Mouse (Mus musculus) adipocyte (in vitro differentiated cells): ENCODE data around the gene Fam222b.
"Not testable (repeated sequence)": the region's sequence is repeated elsewhere in the genome, so short reads cannot be mapped to it uniquely, and the experiment has no call there.

ENCODE experiments used
- DNase-seq: peaks from one replicate; pipeline ENCODE4 v3.0.0-alpha.2; 2016; ENCODE audit warnings: low spot score

The Fam222b gene

DNA sequence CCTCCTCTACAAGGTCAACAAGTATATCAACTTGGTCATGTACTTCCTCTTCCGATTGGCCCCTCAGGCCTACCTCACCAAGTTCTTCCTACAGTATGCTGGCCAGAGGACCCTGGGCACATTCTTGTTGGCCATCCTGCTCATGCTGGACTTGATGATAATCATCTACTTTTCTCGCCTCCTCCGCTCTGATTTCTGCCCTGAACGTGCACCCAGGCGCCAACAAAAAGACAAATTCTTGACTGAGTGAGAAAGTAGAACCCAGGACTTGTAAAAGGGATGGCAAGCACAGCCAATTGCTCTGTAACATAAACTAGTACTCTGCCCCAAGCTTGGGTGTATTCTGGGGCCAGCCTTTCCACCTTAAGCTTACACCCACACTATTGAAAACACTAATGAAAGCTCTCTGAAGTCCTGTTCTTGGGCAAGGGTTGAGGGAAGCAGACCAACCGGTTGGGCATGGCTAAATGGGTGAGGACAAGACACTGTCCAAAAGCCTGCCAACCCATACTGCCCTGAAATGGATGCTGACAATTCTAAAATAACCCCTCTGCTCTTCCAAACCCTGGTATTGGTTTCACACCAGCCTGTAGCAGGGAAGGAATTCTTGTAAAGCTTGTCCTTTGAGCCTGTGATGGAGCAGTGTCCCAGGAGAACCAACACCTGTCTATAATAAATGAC is 85.8 kb downstream of the Fam222b start:
- DNase-seq = no peak

DNA sequence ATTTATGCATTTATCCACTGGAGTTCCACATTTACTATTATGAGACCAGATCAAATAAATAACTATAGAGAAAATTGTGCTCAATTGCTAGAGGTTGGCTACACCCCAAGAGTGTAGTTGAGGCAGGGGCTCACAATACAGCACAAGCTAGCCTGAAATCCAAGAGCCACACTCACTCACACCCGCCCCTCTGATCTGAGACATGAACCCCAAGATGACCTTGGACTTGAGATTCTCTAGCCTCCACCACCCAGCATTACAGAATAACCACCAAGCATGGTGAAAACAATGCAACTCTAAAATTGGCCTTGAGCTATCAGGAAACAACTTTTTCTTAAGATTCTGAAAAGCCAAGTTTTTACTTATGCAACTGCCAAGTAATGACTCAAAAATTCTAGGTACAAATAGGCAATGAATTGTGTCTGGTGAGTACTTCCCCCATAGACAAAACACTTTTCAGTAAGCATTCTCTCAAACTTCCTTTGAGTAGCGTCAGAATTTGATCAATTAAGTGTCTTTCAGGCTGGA is 87.4 kb downstream of the Fam222b start:
- DNase-seq = no peak

DNA sequence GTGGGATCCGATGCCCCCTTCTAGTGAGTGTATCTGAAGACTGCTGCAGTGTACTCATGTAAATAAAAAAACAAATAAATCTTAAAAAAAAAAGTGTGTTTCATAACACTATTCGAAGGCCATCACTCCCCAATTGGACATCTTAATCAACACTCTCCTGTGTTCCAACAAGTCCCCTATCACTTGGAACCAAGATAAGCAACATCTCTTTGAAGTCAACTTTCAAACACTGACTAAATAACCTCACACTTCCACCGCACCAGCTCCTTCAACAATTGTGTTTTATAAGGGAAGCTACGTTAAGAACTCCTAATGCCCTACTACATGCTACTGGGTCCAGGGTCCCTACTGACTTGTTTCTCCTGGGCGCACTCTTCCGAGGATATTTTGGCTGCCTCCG is 88.0 kb downstream of the Fam222b start:
- no peak for DNase-seq

DNA sequence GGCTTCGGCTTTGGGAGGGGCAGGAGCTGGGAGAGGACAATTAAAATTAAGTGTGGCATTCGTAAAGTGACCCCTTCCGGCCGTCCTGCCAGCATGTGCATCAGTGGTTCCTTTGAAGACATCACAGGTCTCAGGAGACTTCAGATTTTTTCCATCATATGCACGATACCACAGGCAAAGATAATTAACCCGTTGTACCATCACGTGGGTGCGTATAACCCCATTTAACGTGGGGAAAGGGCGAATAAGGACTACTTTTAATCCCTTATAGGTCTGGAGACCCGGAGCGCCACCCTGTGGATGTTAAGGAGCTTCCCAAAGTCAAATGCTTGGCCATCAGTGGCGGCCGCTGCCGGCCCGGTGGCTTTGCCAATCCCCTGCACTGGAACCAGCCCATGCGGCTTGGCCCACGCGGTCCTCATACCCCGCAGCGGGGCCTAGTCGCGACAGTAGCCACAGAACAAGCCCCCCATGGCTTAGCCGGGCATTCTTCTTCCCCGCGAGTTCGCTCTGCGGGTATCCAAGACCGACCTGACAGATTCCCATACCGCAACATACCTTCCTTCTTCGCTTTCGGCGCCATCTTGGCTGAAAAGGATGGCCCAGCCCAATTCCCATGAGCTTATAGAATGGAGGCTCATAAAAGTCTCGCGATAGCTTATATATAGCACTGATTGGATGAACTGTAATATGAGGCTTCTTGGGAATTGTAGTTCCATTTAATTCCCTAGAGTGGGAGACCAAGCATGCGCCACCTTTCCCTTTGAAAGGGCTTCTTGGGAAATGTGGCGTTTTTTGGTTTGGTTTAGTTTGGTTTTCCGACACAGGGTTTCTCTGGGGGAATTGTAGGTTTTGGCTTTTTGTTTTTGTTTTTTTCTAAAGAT is 88.7 kb downstream of the Fam222b start, which contains the start of gene Rpl23a:
TSS of gene Rpl23a (minus strand) at position 624 of the 884 bp plus-strand sequence.
- DNase-seq = peak; percentile 94

DNA sequence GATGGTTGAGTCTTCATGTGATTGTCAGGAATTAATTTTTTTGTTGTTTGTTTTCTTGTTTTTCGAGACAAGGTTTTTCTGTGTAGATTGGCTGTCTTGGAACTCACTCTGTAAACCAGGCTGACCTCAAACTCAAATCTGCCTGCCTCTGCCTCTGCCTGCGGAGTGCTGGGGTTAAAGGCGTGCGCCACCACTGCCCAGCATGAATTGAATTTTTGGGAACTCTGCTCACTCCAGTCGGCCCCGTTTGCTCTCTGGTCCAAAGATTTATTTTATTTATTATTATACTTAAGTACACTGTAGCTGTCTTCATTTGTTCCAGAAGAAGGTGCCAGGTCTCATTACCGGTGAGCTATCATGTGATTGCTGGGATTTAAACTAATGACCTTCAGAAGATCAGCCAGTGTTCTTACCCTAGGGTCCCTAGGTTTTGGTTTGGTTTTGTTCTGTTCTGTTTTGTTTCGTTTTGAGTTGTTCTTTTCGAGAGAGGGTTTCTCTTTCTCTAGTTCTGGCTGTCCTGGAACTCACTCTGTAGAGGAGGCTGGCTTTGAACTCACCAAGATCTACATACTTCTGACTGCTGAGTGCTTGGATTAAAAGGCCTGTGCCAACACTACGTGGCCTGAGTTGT is 89.5 kb downstream of the Fam222b start:
- peak; percentile 46 for DNase-seq

DNA sequence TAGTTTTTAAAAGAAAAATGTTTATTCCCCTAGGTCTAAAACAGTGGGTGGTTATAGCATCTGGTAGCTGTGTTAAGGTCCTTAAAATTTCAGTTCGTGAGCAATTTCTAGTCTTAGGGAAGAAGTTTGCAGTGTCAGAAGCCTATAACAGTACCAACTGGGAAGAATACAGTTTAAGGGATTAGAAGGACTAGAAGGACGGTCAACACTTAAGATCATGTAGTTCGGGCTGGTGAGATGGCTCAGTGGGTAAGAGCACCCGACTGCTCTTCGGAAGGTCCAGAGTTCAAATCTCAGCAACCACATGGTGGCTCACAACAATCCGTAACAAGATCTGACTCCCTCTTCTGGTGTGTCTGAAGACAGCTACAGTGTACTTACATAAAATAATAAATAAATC is 90.2 kb downstream of the Fam222b start:
- DNase-seq = not testable (repeated sequence)

DNA sequence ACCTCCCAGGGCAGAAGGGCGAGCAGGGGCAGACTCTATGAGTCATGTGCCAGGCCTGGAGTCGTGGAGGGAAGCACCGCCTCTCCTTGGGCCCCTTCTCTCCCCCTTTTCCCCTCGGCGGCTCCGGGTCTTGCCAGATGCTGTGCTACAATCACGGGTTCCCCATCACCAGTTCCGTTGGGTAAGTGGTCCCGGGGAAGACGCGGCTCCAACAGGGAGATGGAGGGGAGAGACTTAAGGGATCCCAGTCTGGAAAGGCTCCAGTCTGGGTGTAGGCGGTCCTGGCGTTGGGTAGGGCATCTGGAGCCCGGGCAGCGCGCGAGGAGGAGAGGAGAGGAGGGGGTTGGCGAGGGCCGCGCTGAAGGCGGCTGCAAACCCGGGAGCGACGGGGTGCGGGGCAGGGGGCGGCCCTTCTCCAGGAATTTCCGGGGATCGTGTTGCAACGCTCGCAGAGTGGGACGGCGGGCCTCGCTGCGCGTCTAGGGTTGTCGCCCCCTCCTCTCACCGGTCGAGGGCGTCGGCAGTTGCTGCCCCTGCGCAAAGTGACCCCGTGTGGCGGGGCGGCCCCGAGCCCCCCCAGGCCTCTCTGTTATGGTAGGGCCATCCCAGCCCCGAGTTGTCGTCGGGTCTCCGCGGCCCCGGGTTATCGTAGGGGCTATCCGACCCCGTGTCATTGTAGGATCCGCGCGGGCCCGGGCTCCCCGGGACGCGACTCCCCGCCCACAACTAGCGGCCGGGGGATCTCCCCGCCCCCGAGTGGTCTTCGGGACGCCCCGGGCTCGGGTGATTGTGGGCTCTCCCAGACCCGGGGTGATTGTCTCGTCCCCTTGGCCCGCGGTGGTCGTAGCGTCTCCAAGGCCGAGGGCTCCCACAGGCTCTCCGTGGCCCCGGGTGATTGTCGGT is 94.1 kb downstream of the Fam222b start, which contains the start of gene Rab34:
TSS of gene Rab34 (plus strand) at position 100 of the 903 bp plus-strand sequence.
- DNase-seq = peak; percentile 90

DNA sequence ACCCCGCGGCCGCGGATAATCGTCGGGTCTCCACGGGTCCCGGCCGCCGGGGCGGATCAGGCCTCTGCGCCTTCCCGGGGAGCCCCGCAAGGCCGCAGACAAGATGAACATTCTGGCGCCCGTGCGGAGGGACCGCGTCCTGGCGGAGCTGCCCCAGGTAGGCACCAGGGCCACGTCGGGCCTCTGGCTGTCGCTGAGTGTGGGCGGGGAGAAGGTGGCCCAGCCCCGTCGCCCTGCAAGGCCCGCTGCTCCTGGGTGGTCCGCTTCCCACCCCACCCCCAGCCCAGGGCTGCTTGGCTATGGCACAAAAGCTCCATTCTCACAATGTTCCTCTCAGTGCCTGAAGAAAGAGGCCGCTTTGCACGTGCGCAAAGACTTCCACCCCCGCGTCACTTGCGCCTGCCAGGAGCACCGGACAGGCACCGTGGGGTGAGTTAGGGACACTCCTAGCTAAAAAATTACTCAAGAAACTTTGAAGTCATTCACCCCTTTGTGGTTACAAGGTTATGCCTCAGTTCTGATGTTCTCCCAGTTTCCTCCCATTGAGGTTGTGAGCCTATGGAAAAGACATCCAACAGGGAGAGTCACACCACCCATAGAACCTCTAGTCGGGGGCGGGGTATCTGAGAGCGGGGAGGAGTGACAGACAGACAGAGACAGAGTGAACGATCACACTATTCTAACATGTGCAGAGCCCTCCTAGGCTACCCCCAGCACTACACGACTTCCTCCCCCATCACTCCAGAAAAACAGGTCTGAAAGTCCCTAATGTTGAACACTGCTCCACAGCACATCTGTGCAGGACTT is 95.0 kb downstream of the Fam222b start:
- peak; percentile 68 for DNase-seq

DNA sequence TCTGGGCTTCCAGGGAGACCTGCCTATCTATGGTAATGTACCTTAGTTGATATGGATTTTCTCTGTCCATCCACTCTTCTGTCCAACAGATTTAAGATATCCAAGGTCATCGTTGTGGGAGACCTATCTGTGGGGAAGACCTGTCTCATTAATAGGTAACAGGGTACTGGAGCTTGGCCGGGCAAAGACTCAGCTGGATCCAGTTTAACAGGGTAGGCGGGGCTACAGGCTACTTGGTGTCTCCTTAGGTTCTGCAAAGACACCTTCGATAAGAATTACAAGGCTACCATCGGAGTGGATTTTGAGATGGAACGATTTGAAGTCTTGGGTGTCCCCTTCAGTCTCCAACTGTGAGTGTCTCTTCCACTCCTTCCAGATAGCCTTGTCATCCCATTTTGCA is 95.6 kb downstream of the Fam222b start:
- no peak for DNase-seq

DNA sequence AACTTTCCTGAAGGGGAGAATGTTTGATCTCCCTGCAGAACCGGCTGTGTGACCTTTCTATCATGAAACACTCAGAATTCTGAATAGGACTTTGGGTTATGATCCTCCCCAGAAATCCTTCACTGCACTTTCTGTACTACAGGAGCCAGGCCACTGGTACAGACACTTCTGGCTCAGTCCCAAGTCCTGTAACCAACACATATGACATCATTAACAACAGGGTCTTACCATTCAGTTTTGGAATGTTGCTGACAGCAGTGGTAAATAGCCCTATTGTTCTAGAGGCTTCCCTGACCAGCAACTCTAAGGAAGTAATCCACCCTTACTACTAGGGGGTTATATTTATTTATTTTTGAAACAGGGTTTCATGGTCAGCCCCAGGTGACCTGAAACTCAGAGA is 98.7 kb downstream of the Fam222b start, which contains the start of gene Proca1:
TSS of gene Proca1 (plus strand) at position 280 of the 400 bp plus-strand sequence.
- no peak for DNase-seq

DNA sequence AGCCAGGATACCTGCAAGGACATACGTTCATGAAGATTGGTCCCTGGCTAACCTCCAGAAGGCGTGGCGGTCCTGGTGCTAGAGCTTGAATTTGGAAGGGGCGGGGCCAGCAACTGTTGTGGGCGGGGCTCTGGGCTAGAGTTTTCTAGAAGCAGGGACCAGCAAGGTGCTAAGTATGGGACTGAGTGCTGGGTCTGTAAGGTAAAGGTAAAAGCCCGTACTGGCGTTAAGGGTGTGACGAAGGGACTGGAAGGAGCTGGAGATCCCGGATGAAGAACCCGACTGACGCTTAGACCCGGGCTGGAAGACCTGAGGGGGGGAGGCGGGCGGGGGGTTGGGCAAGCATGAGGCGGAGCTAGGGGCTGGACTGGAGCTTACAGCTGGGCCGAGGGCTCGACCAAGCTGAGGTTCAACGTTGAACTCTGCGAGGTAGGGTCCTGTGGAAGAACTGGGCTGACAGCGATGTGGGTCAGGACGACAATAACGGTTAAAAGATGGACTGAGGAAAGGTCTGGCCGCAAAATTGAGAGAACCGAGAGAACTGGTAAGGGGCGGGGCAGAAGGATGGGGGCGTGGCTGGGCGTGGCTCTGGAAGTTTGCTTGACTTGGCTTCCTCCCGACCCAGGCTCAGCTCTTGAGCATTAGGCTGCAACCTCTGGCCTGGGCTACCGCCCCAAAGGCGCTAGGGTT is 100.1 kb downstream of the Fam222b start:
- no peak for DNase-seq

DNA sequence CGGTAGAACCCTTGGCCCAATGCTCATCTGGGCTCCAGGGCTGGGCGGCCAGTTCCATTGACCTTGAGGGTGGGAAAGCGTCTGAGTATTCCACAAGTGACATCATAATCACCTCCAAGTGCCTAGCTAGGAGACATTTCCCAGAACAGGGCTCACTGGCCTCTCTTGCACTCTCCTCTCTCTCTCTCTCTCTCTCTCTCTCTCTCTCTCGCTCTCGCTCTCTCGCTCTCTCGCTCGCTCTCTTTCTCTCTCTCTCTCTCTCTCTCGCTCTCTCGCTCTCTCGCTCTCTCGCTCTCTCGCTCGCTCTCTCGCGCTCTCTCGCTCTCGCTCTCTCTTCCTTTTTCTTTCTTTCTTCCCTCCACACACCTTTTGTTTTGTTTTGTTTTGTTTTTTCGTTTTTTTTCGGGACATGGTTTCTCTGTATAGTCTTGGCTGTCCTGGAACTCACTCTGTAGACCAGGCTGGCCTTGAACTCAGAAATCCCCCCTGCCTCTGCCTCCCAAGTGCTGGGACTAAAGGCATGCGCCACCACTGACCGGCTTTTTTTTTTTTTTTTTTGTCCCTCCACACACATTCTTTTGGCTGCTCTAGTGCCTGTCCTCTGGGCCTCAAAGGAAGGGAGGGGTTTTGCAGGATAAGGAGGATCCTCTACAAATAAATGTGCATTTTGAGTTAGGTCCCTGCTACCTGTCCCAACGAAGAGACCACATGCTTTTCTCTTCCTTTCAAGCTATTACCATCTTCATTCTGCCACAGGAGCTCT is 100.8 kb downstream of the Fam222b start:
- DNase-seq = no peak

DNA sequence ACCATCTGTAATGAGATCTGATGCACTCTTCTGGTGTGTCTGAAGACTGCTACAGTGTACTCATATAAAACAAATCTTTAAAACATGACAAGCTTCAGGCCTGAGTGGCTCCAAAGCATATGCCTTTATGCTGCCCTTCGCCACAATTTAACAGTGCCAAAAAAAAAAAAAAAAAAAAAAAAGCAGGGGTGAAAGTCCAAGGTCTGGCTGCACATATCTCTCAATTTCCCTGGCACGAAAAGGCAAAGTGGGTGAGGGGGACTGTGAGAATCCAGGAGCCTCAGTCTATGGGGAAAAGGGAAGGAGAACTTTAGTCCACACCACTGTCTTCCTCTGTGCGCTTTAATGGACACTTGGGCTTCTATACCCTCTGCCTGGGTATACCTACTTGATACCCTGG is 107.9 kb downstream of the Fam222b start:
- peak; percentile 76 for DNase-seq

DNA sequence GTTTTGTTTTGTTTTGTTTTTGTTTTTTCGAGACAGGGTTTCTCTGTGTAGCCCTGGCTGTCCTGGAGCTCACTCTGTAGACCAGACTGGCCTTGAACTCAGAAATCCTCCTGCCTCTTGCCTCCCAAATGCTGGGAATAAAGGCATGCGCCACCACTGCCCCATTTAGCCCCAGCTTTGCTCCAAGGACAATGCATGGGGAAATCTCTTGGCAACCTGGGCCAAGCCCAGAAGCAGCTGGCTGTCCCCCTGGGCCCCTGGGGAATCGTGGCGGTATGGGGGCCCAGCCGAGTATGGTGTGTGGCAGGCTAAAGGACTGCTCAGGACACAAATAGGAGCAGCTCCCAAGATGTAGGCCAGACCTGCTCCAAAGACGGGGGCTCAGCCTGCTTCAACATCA is 109.8 kb downstream of the Fam222b start:
- no peak for DNase-seq

DNA sequence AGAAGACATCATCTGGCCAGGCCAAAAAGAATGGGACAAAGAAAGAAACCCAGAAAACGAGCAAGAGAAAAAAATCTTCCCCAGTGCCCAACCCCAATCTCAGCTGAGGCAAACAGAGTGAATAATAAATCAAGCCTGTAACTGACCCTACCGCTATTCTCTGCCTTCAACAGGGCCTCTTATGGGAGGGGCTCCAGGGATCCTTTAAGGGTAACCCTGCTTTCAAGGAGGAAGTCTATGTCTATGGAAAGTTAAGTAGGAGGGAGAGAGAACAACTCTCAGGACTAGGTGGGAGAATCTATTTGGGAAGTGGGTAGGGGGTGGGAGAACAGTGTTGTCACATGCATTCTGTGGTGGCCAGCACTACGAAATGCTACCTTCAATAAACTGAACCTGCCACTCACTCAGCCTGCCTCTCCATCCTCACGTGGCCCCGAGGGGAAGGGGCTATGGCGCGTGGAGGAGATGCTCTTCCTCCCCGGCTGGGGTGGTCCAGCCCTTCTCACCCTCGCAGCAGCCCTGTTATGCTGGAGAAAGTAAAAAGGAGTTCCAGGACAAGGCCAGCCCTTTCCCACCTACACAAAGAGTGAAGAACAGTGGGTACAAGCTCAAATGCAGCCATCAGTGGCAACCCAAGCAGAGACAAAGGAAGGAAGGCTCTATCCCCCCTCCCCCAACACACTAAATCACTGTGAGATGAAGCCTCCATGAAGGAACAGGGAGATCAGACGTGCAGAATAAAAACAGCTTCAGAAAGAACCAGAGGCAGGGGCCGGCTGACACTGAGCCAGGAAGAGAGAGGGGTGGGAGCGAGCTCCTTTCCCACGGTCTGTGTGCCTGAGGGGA is 111.1 kb downstream of the Fam222b start:
- no peak for DNase-seq
